Mouse (Mus musculus): ENCODE data around the gene Zfp663. TPM values are rescaled to one million over a fixed set of nuclear protein-coding genes. Genes with fewer than 3 reads are reported as not detected.

Gene Zfp663
- total RNA-seq, 2 experiments from 2014 or later: 0.15 to 0.66 TPM

DNA sequence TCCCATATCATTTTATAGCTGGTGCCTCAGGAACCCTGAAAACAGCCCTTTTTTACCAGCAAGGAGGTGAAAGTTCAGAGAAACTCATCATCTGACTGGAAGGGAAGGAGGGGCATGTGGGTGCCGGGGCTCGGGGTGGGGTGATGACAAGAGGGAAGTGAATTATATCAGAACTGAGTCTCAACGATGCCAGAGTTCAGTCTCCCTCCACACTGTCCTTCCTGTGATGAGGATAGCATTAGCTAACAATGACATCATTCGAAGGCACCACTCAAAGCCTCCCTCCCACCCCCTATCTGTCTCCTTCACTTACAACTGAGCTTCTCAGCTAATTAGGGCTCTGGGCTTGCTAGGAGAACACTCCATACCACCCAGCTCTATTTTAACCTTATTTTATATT is 49.0 kb downstream of the Zfp663 start:
- DNase-seq: no peak

DNA sequence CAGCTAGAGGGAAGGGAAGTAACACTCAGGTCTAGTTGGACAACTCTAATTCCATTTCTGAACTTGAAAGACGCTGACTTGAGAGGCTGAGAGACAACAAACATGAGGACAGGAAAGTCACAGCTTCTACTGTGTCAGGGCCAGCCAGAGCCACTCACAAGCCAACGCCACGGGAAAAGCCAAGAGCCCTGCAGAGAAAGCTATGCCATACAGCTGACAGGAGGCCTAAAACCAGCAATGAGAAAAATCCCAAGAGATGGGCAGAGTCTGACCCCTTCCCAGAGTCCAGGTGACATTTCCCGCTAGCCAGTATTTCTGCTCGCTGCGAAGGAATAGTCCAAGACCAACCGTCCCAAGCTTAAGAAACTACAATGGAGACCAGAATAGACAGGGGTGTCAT is 49.6 kb downstream of the Zfp663 start:
- DNase-seq: no peak

DNA sequence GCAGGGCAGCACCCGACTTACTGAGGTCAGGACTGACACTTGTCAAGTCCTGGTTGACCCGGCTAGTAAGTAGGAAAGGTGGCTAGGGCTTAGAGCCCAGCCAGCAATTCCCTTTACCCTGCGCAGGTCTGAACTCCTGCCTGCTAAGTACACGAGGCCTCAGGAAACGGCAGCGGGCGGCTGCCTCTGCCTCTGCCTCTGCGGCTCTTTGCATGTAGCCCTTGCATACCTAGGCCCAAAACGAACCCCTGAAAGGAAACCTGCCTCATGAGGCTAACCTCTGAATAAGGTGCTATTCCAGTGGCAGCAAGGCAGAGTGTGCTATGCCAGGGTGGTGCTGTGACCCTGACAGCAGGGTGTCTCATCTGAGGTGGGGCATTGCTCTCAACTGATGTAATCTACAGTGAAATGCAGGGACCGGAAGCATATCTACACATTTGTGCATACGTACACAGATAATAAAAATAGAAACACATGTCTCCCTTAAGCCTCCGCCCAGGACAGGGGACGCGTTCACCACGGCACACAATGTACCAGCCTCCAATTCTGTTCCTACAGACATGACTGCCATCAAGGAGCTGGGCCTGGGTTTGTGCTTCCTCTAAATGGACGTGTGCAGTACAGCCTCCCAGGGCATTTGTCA is 50.8 kb downstream of the Zfp663 start:
- DNase-seq: no peak

GRCm38 (mm10) chr2:165316837-165317473 is 51.6 kb downstream of the Zfp663 start:
- DNase-seq: peak; percentile 75

GRCm38 (mm10) chr2:165316204-165316603 is 52.3 kb downstream of the Zfp663 start:
- DNase-seq: no peak

GRCm38 (mm10) chr2:165314197-165314596 is 54.3 kb downstream of the Zfp663 start:
- DNase-seq: no peak

- no peak for DNase-seq
These were observed 56.1 kb downstream of the Zfp663 start for GRCm38 (mm10) chr2:165312381-165312780.

GRCm38 (mm10) chr2:165311577-165311976 is 57.0 kb downstream of the Zfp663 start:
- DNase-seq: no peak

- DNase-seq: no peak
These were observed 57.6 kb downstream of the Zfp663 start for GRCm38 (mm10) chr2:165310818-165311425.

DNA sequence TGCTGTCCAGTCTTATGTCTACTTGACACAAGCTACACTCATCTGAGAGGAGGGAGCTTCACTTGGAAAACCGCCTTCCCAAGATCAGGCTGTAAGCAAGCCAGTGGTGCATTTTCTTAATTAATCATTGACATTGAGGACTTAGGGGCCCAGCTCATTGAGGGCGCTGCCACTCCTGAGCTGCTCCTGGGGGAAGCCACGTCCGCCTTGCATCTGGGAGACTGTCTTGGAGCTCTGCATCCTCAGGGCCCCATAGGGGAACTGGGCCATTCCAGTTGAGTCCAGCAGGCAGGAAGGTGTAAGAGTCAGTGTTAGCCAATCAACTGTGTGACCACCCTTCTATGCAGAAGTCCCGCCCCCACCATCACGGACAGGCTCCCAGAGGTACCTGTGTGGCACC is 60.7 kb downstream of the Zfp663 start:
- DNase-seq: no peak

GRCm38 (mm10) chr2:165305438-165305837 is 63.1 kb downstream of the Zfp663 start:
- DNase-seq: no peak

DNA sequence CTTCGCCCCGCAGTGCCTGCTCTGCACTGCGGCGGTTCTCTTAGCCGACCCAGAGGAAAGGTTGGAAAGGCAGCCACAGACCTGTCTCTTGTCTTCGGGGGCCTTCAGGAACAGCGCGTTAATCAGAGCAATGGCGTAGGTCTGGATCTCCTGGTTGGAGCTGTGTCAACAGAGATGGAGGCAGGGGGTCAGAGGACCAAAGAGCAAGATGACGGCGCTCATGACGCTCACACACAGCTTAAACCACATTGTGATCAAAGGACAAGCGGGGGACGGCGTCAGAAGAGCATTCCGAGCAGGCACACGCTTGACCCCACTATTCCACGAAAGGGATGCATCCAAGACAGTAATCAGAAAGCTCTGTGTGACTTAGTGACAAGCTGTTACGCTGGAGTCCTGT is 63.7 kb downstream of the Zfp663 start:
- no peak for DNase-seq

GRCm38 (mm10) chr2:165303354-165304012 is 65.0 kb downstream of the Zfp663 start:
- no peak for DNase-seq

- no peak for DNase-seq
These were observed 67.1 kb downstream of the Zfp663 start for GRCm38 (mm10) chr2:165301409-165301808.

Other genes with a start within 250 kb of the Zfp663 start
- 10 to 100 TPM; 12.9 to 13.1 TPM for gene Cdh22, start 133.9 kb downstream of the Zfp663 start, total RNA-seq (2021)
- 10 to 100 TPM; 94.0 to 98.4 TPM for gene Slc35c2, start 80.9 kb downstream of the Zfp663 start, total RNA-seq (2021)
- gene Elmo2, start 42.2 kb downstream of the Zfp663 start, total RNA-seq (2021): 100 to 1,000 TPM; 179 to 195 TPM
- 10 to 100 TPM; 15.6 to 16.5 TPM for gene Zfp334, start 19.5 kb upstream of the Zfp663 start, total RNA-seq (2021)
- gene Ocstamp, start 31.7 kb upstream of the Zfp663 start, total RNA-seq (2021): not detected
- gene Slc13a3, start 104.5 kb upstream of the Zfp663 start, total RNA-seq (2021): 10 to 100 TPM in 1 of 2 experiments, 1 to 10 TPM in 1; 6.9 to 10.7 TPM
- gene Trp53rka, start 124.6 kb upstream of the Zfp663 start, total RNA-seq (2021): 10 to 100 TPM; 19.4 TPM
- under 1 TPM; 0.48 to 0.67 TPM for gene Slc2a10, start 135.1 kb upstream of the Zfp663 start, total RNA-seq (2021)
- gene Eya2, start 226.3 kb upstream of the Zfp663 start, total RNA-seq (2021): 1 to 10 TPM; 2.5 to 3.2 TPM